Mouse (Mus musculus) kidney, adult 2 months (tissue): Measurements from ENCODE around the gene Mllt1.

Experiments used
- CTCF ChIP-seq: fragments of 200-500 bp; conservative IDR thresholded peaks from 2 replicates; pipeline ENCODE4 v1.5.1; 2011; ENCODE audit warnings: low read depth, mild to moderate bottlenecking, control low read depth, low read length, moderate library complexity, mixed read lengths; ENCODE audit not compliant: insufficient read depth, insufficient read length
- POLR2A ChIP-seq: fragments of 200-500 bp; IDR thresholded peaks from one replicate; pipeline ENCODE4 v1.6.1; 2011; ENCODE audit warnings: low read depth, low read length, control low read depth

DNA sequence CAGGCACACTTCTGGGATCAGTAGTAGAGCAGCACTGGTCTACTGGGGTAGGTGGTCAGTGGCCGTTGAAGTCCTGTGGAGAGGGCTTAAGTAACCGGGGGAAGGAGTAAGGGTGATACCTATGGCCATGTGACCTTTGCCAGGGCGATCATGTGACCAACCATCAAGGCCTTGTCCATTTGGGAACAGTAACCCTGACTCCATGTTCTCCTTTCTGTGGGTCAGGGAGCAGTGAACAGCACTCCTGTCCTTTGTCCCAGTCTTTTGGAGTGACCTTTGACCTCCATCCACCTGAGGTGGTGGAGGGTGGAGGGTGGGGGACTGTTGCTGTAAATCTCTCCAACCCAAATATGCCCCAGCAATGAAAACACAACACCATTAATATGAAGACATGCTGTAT is 58.8 kb downstream of the Mllt1 start:
- no peak for TF ChIP-seq POLR2A
- TF ChIP-seq CTCF: no peak
